Mouse (Mus musculus) midbrain, embryonic 15.5 days (tissue): ENCODE results near the gene Itm2b. TPM values are rescaled to one million over a fixed set of nuclear protein-coding genes. Genes with fewer than 3 reads are reported as not detected.

ENCODE experiments used
- ATAC-seq: fragments of 200-750 bp; cut with Nextera tagmentation; replicated peaks from 2 replicates; pipeline ENCODE4 v1.8.0; 2017; ENCODE audit warnings: moderate TSS enrichment
- H3K27ac ChIP-seq: fragments of 300-500 bp; sonication (generic); 2 replicates; pipeline ENCODE4 v1.5.1; 2015; ENCODE audit warnings: mild to moderate bottlenecking, inconsistent platforms
- H3K27me3 ChIP-seq: fragments of 300-500 bp; sonication (generic); replicated peaks from 2 replicates; pipeline ENCODE4 v1.6.1; 2015; ENCODE audit warnings: inconsistent platforms
- H3K36me3 ChIP-seq: fragments of 300-500 bp; sonication (generic); replicated peaks from 2 replicates; pipeline ENCODE4 v1.6.1; 2015; ENCODE audit warnings: inconsistent platforms
- H3K4me1 ChIP-seq: fragments of 300-500 bp; sonication (generic); 2 replicates; pipeline ENCODE4 v1.6.1; 2015; ENCODE audit warnings: inconsistent platforms
- H3K4me2 ChIP-seq: fragments of 300-500 bp; sonication (generic); 2 replicates; pipeline ENCODE4 v1.6.1; 2015; ENCODE audit warnings: inconsistent platforms, mild to moderate bottlenecking, moderate library complexity
- H3K4me3 ChIP-seq: fragments of 300-500 bp; sonication (generic); 2 replicates; pipeline ENCODE4 v1.5.1; 2015; ENCODE audit warnings: mild to moderate bottlenecking, inconsistent platforms
- H3K9ac ChIP-seq: fragments of 300-500 bp; sonication (generic); 2 replicates; pipeline ENCODE4 v1.6.1; 2015; ENCODE audit warnings: mild to moderate bottlenecking, inconsistent platforms
- H3K9me3 ChIP-seq: fragments of 300-500 bp; sonication (generic); 2 replicates; pipeline ENCODE4 v1.6.1; 2016; ENCODE audit warnings: inconsistent platforms
- WGBS: fragments of 180-500 bp; shearing (Covaris S2); methylation state at CpG from one replicate; pipeline ENCODE4 v1.1.7; 2015; ENCODE audit warnings: mixed read lengths; 5-methylcytosine and 5-hydroxymethylcytosine counted together
- polyA plus RNA-seq: library from polyadenylated mRNA; unstranded; fragments of >200 nt; fragmentation: Nextera tagmentation; extraction: Ambion mirVana; gene quantifications from 2 replicates; pipeline ENCODE4 v1.2.1, GENCODE M21; 2015

Gene Itm2b
- polyA plus RNA-seq, 1 experiment from 2014 or later = 590 TPM

- no peak overlapping the region for H3K4me3 ChIP-seq
- no peaks in the 10 kb centered on the region for H3K9me3 ChIP-seq
- 38% methylated on average over 7 of the region's 7 CpGs for WGBS
- no peak overlapping the region for H3K4me2 ChIP-seq
- peak overlapping the region; percentile 43; the same call in 1 of the 2 replicates for H3K27ac ChIP-seq
- no peak for ATAC-seq
- no peaks in the 10 kb centered on the region for H3K36me3 ChIP-seq
- peaks cover 4% of the 10 kb centered on the region for H3K4me1 ChIP-seq
- H3K9ac ChIP-seq = no peak overlapping the region
- no peaks in the 10 kb centered on the region for H3K27me3 ChIP-seq
Observed at GRCm38 (mm10) chr14:73389059-73389458, 4.0 kb upstream of the Itm2b start.

GRCm38 (mm10) chr14:73388546-73388945 lies 3.5 kb upstream of the Itm2b start:
- Histone ChIP-seq H3K9me3 (no peaks in the 10 kb centered on the region), H3K4me1 (peaks cover 6% of the 10 kb centered on the region), H3K4me2 (no peak overlapping the region), H3K27me3 (no peaks in the 10 kb centered on the region), H3K36me3 (no peaks in the 10 kb centered on the region), H3K27ac (peak overlapping the region; percentile 43; the same call in 1 of the 2 replicates), H3K9ac (no peak overlapping the region), H3K4me3 (no peak overlapping the region)
- WGBS = 52% methylated on average over 7 of the region's 7 CpGs
- ATAC-seq = no peak

DNA sequence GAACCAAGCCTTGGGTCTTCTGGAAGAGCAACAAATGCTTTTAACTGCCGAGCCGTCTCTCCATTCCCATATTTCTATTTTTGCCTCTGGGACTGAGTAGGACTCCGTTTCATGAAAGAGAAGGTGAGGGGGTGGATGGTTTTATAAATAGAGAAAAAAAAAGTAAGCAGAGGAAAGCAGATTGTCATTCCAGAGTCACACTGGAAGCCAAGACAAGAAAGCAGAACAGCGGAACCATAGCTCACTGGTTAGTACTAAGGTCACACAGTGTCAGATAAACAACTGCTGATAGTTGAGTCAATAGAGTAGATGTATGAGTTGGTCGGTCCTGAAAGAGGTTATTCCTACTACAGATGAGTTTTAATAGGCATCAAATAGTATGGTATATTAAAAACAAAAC lies 1.4 kb upstream of the Itm2b start:
- no peak overlapping the region for H3K27ac ChIP-seq
- no peak overlapping the region for H3K4me3 ChIP-seq
- H3K36me3 ChIP-seq = no peaks in the 10 kb centered on the region
- H3K9ac ChIP-seq = no peak overlapping the region
- no peak for ATAC-seq
- H3K9me3 ChIP-seq = no peaks in the 10 kb centered on the region
- H3K27me3 ChIP-seq = no peaks in the 10 kb centered on the region
- 90% methylated on average over 5 of the region's 5 CpGs for WGBS
- no peak overlapping the region for H3K4me2 ChIP-seq
- H3K4me1 ChIP-seq = peaks cover 27% of the 10 kb centered on the region

DNA sequence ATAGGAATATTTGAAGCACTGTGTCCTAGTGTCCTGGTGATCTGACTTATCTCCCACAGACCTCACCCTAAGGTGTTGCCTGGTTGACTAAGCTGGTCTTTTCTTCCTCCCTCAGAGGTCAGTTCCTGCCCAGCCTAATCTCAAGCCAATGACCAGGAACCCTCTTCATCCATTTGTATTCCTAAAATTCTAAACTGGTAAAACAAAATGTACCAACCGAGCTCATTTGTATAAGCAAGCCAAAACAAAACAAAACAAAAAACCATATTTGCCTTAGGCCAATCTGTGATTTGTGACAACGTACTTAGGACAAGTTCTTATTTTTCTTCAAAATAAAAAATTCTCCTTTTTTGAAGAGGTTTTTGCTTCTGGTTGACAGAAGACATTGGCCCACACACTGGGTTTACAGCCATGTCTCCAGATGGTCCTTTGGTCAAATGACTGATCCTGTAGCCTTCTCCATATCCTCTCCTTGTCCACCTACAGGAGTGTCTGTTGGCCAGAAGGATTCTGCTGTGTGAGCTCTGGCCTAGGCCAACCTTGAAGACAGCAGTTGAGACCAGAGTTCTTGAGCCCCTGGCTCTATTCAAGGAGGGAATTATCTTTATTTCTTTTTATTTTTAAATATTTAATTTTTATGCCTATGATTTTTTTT lies 758 bp upstream of the Itm2b start:
- ATAC-seq = peak; percentile 38; the same call in 1 of the 2 replicates
- no peaks in the 10 kb centered on the region for H3K27me3 ChIP-seq
- no peak overlapping the region for H3K9ac ChIP-seq
- H3K27ac ChIP-seq = peak overlapping the region; percentile 96
- H3K4me3 ChIP-seq = peak overlapping the region; percentile 98
- no peaks in the 10 kb centered on the region for H3K9me3 ChIP-seq
- H3K4me1 ChIP-seq = peaks cover 33% of the 10 kb centered on the region
- WGBS = 81% methylated on average over 2 of the region's 2 CpGs
- H3K4me2 ChIP-seq = peak overlapping the region; percentile 58
- no peaks in the 10 kb centered on the region for H3K36me3 ChIP-seq

GRCm38 (mm10) chr14:73384546-73384912 lies 560 bp downstream of the Itm2b start:
- Histone ChIP-seq H3K4me3 (peak overlapping the region; percentile 98), H3K4me1 (peaks cover 36% of the 10 kb centered on the region), H3K9ac (peak overlapping the region; percentile 99), H3K27me3 (no peaks in the 10 kb centered on the region), H3K9me3 (no peaks in the 10 kb centered on the region), H3K4me2 (peak overlapping the region; percentile 58), H3K27ac (peak overlapping the region; percentile 96), H3K36me3 (0 out of 2 replicates have a peak, but pooled peaks cover 2% of the 10 kb centered on the region)
- no peak; the same call in 1 of the 2 replicates for ATAC-seq
- WGBS = 2% methylated on average over 13 of the region's 13 CpGs

DNA sequence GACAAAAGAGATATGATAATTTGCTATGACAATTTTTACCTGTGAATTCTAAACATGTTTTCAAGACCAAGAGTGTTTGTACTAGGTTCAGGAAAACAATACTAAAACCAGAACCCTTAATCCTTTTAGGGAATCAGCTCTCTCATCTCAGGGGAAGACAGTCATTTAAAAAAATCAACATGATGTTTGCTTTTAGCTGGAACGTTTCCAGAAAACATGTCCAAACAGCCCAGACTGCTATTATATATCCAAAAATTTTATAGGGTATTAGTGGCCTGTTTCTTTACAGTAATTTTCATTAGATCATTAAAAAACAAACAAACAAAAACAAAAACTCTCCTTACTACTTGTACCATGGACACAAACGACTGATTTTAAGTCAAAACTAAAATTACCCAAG lies 1.3 kb downstream of the Itm2b start:
- H3K9ac ChIP-seq = 0 out of 2 replicates have a peak overlapping the region, but pooled peaks have one; percentile 30
- H3K4me3 ChIP-seq = peak overlapping the region; percentile 98
- peaks cover 36% of the 10 kb centered on the region for H3K4me1 ChIP-seq
- no peaks in the 10 kb centered on the region for H3K27me3 ChIP-seq
- WGBS = 29% methylated on average over 2 of the region's 2 CpGs
- peaks cover 3% of the 10 kb centered on the region; the same call in 1 of the 2 replicates for H3K36me3 ChIP-seq
- H3K27ac ChIP-seq = no peak overlapping the region
- ATAC-seq = no peak
- no peaks in the 10 kb centered on the region for H3K9me3 ChIP-seq
- peak overlapping the region; percentile 58 for H3K4me2 ChIP-seq

GRCm38 (mm10) chr14:73382699-73383098 lies 2.4 kb downstream of the Itm2b start:
- Histone ChIP-seq H3K36me3 (peaks cover 6% of the 10 kb centered on the region; the same call in 1 of the 2 replicates), H3K27me3 (no peaks in the 10 kb centered on the region), H3K4me2 (peak overlapping the region; percentile 58), H3K27ac (peak overlapping the region; percentile 35; the same call in 1 of the 2 replicates), H3K4me3 (peak overlapping the region; percentile 98), H3K4me1 (peaks cover 36% of the 10 kb centered on the region), H3K9me3 (no peaks in the 10 kb centered on the region), H3K9ac (peak overlapping the region; percentile 24; the same call in 1 of the 2 replicates)
- 29% methylated on average over 9 of the region's 9 CpGs for WGBS
- ATAC-seq = no peak; the same call in 1 of the 2 replicates

DNA sequence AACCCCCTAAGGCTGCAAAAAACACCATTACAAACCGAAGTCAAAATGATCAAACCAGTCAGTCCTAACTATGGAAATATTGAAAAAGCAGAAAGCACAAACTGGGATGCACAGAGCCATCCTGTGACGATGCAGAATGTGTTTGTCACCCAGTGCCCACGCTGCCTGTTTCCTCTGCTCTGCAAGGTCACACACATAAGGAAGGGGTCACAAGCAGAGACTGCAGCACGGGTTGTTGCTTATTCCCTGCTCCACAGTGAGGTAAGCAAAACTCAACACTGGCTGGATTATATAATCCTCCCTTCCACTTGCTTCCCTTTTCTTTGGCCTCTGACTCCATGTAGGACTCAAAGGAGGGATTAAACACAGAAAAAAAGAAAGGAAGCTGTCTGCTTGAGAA lies 3.5 kb downstream of the Itm2b start:
- no peak overlapping the region for H3K4me3 ChIP-seq
- no peaks in the 10 kb centered on the region for H3K9me3 ChIP-seq
- H3K9ac ChIP-seq = no peak overlapping the region
- H3K4me2 ChIP-seq = peak overlapping the region; percentile 58; the same call in 1 of the 2 replicates
- 61% methylated on average over 4 of the region's 4 CpGs for WGBS
- no peaks in the 10 kb centered on the region for H3K27me3 ChIP-seq
- H3K36me3 ChIP-seq = peaks cover 6% of the 10 kb centered on the region; the same call in 1 of the 2 replicates
- no peak for ATAC-seq
- peaks cover 36% of the 10 kb centered on the region for H3K4me1 ChIP-seq
- no peak overlapping the region for H3K27ac ChIP-seq

- Histone ChIP-seq H3K36me3 (peaks cover 6% of the 10 kb centered on the region; the same call in 1 of the 2 replicates), H3K9me3 (no peaks in the 10 kb centered on the region), H3K4me3 (no peak overlapping the region), H3K27ac (no peak overlapping the region), H3K9ac (no peak overlapping the region), H3K4me1 (peaks cover 36% of the 10 kb centered on the region), H3K27me3 (no peaks in the 10 kb centered on the region), H3K4me2 (no peak overlapping the region)
- WGBS = 88% methylated on average over 6 of the region's 6 CpGs
- ATAC-seq = no peak
Observed at GRCm38 (mm10) chr14:73377804-73378203, 7.3 kb downstream of the Itm2b start.

DNA sequence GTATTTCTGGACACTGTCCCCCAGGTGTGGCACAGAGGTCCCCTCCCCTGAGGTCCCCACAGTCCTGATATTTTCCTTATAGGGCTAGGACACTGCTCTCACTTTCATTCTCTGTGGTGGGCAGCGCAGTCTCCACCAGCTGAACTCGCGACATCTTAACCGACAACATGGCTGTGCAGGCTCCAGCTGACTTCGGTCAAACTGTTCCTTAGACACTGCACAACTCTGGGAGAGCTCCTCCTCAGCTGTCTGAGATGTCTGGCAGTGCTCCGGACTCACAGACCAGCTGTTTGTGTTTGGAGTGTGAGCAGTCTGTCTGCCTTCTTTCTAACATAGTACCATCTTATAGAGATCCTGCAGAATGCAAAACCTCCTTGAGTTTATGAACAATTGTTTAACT lies 8.2 kb downstream of the Itm2b start:
- Histone ChIP-seq H3K36me3 (peaks cover 6% of the 10 kb centered on the region; the same call in 1 of the 2 replicates), H3K4me3 (no peak overlapping the region), H3K4me2 (no peak overlapping the region), H3K9ac (no peak overlapping the region), H3K4me1 (peaks cover 27% of the 10 kb centered on the region), H3K27ac (no peak overlapping the region), H3K9me3 (no peaks in the 10 kb centered on the region), H3K27me3 (no peaks in the 10 kb centered on the region)
- WGBS = 90% methylated on average over 6 of the region's 6 CpGs
- no peak for ATAC-seq

DNA sequence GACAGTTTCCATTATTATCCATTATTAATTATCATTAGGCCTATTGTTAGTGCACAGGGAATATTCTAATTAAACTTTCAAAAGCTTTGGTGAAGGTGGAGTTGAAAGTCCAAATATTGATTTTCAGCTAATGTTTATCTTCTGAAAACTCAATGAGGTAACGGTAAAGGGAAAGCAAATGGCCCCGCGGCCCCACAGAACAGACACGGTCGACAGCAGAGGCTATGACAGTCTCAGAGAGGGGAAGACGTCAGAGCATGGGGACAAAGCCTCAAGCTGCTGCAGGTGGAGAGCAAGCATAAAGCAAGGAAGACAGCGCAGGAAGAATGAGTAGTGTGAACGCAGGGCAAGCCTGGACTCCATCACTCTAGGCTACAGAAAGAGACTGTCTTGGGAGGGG lies 9.2 kb downstream of the Itm2b start:
- Histone ChIP-seq H3K4me2 (no peak overlapping the region), H3K4me1 (peaks cover 17% of the 10 kb centered on the region), H3K36me3 (peaks cover 6% of the 10 kb centered on the region; the same call in 1 of the 2 replicates), H3K4me3 (no peak overlapping the region), H3K9me3 (no peaks in the 10 kb centered on the region), H3K27me3 (no peaks in the 10 kb centered on the region), H3K27ac (no peak overlapping the region), H3K9ac (no peak overlapping the region)
- no peak for ATAC-seq
- WGBS = 67% methylated on average over 8 of the region's 8 CpGs

DNA sequence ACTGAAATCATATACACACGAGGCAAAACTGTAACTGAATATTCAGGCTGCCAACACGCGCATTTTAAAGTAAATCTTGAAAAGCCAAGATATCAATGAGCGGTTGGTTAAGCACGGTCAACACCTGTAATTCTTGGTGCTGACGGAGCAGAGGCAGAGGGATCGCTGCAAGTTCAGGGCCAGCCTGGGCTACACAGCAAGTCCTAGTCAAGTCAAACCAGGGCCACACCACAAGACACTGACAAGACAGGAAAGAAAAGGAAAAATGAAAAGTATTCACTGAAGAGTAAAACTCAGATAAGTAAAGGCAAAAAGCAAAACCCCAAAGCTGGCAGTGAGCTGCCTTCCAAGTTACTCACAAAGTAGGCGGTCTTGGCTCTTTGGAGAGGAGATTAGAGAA lies 9.6 kb downstream of the Itm2b start:
- WGBS = 90% methylated on average over 8 of the region's 8 CpGs
- H3K4me3 ChIP-seq = no peak overlapping the region
- no peak for ATAC-seq
- H3K9ac ChIP-seq = no peak overlapping the region
- no peak overlapping the region for H3K4me2 ChIP-seq
- H3K9me3 ChIP-seq = no peaks in the 10 kb centered on the region
- peaks cover 16% of the 10 kb centered on the region; the same call in 1 of the 2 replicates for H3K4me1 ChIP-seq
- H3K27me3 ChIP-seq = no peaks in the 10 kb centered on the region
- H3K27ac ChIP-seq = no peak overlapping the region
- peaks cover 6% of the 10 kb centered on the region; the same call in 1 of the 2 replicates for H3K36me3 ChIP-seq
